Mouse (Mus musculus): ENCODE results near the gene Zc3h10.

DNA sequence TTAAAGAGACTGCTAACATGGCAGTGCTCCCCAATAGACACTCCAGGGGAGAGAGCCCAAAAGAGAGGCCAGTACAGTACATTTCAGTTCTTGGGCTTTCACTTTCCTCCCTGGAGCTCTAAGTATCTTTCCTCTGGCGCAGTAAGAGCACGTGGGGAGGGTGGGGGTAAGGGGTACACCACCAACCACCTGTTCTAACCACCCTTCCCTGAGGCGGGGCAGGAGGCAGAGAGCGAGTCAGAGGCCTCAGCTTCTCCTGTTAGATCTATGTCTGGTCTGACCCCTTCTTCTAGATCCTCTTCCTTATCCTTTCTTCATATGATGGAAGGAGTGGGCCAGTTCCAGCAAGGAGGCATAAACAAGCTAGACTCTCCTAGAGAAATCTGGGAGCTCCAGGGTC, 39.5 kb upstream of the Zc3h10 start:
- TF ChIP-seq CTCF (IDR thresholded peaks at IDR 0.05; ENCODE audit: low read depth) (no peak), EP300 (IDR thresholded peaks at IDR 0.05; ENCODE audit: low read depth) (no peak)

Data from heart, postnatal 0 days (tissue).